Comparison of ENCODE assay signal across 9 mouse cellular contexts in the genomic region with DNA sequence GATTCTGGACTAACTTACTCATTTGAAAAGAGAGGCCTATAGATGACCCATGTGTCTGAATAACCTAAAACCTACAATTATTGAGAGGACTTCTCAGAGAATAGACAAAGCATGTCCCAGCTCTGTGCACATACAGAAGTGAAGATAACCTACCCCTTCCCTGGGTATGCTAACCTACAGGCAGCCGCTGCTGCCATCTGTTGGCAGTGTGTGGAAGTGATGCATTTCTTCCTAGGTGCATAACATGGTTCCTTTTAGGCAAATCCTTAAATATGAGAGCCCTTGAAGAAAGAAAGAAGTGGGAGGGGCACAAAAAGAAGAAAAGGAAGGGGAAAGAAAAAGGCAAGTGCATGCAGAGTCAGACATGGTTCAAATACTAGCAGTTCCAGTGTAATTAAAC. TPM values are rescaled to one million over a fixed set of nuclear protein-coding genes. Genes with fewer than 3 reads are reported as not detected.
DNase-seq lines count a peak whose midpoint lies in the region; ATAC-seq and TF ChIP-seq lines count a peak whose summit lies in the region.
"Had no signal": no experiment of that assay in that cellular context is flagged by ENCODE, and none has a peak within 500 bp of the region (broad histone marks: within the 10 kb centered on the region; RNA-seq: fewer than 3 reads in every experiment).

No protein-coding gene starts in this region.

- no peak overlapping the region for H3K27ac ChIP-seq in hindbrain, embryonic 14.5 days
- H3K27ac ChIP-seq in hindbrain, embryonic 16.5 days (ENCODE audit: low read depth, low read length), result no peak overlapping the region
- H3K27ac ChIP-seq: neural tube, embryonic 12.5 days had no signal

- no peak overlapping the region for H3K4me3 ChIP-seq in hindbrain, embryonic 14.5 days (replicated peaks; ENCODE audit: low read length)
- no peak overlapping the region for H3K4me3 ChIP-seq in hindbrain, embryonic 16.5 days (ENCODE audit: low read length)
- no peak overlapping the region for H3K4me3 ChIP-seq in E14TG2a.4 (replicated peaks; ENCODE audit: low read length)
- H3K4me3 ChIP-seq: neural tube, embryonic 12.5 days had no signal

- no peaks in the 10 kb centered on the region for H3K36me3 ChIP-seq in hindbrain, embryonic 14.5 days (replicated peaks; ENCODE audit: control insufficient read depth, insufficient read depth)
- H3K36me3 ChIP-seq in hindbrain, embryonic 16.5 days (ENCODE audit: control insufficient read depth, insufficient read depth, low read length), result no peaks in the 10 kb centered on the region
- H3K36me3 ChIP-seq in E14TG2a.4 (ENCODE audit: insufficient read depth, low read length), result no peaks in the 10 kb centered on the region
- no peaks in the 10 kb centered on the region for H3K36me3 ChIP-seq in splenic B cell, adult 2 months (ENCODE audit: control insufficient read depth, insufficient read depth, low read length, poor library complexity, severe bottlenecking)
- H3K36me3 ChIP-seq: neural tube, embryonic 12.5 days had no signal

- no peak overlapping the region for H3K4me2 ChIP-seq in hindbrain, embryonic 14.5 days (replicated peaks)
- no peak overlapping the region for H3K4me2 ChIP-seq in hindbrain, embryonic 16.5 days (ENCODE audit: low read length)
- H3K4me2 ChIP-seq: neural tube, embryonic 12.5 days had no signal

- H3K27me3 ChIP-seq in hindbrain, embryonic 14.5 days (ENCODE audit: control insufficient read depth, insufficient read depth, low read length), result no peaks in the 10 kb centered on the region
- no peaks in the 10 kb centered on the region for H3K27me3 ChIP-seq in hindbrain, embryonic 16.5 days (replicated peaks; ENCODE audit: control insufficient read depth, insufficient read depth, low read length)
- no peaks in the 10 kb centered on the region for H3K27me3 ChIP-seq in E14TG2a.4 (ENCODE audit: insufficient read depth, low read length)
- H3K27me3 ChIP-seq in splenic B cell, adult 2 months (ENCODE audit: control insufficient read depth, insufficient read depth, low read length, poor library complexity, severe bottlenecking), result no peaks in the 10 kb centered on the region
- H3K27me3 ChIP-seq: neural tube, embryonic 12.5 days had no signal

- H3K9ac ChIP-seq in hindbrain, embryonic 14.5 days, result no peak overlapping the region
- H3K9ac ChIP-seq in hindbrain, embryonic 16.5 days (ENCODE audit: low read depth, low read length), result no peak overlapping the region
- H3K9ac ChIP-seq: neural tube, embryonic 12.5 days had no signal

- H3K4me1 ChIP-seq in hindbrain, embryonic 14.5 days (replicated peaks; ENCODE audit: control insufficient read depth, insufficient read depth, low read length), result no peaks in the 10 kb centered on the region
- H3K4me1 ChIP-seq in hindbrain, embryonic 16.5 days (ENCODE audit: control insufficient read depth, insufficient read depth, low read depth, low read length), result no peaks in the 10 kb centered on the region
- no peaks in the 10 kb centered on the region for H3K4me1 ChIP-seq in E14TG2a.4 (replicated peaks; ENCODE audit: low read depth, low read length)
- H3K4me1 ChIP-seq: neural tube, embryonic 12.5 days had no signal

- DNase-seq in hindbrain, embryonic 14.5 days (ENCODE audit: low spot score), result peak; percentile 40
- DNase-seq in c-Kit-positive CD71-positive TER-119-positive erythroid progenitor cells, embryonic 14.5 days (ENCODE audit: low spot score), result peak; percentile 48
- DNase-seq in frontal cortex, postnatal 14 days (ENCODE audit: low spot score in 2 of 2), result peak; percentile 11 to 51
- peak; percentile 22 to 79 for DNase-seq in layer of hippocampus, adult 18-20 months (ENCODE audit: low spot score in 2 of 2)
- peak; percentile 30 for DNase-seq in lung, postnatal 25 days (ENCODE audit: low spot score)
- peak; percentile 76 for DNase-seq in splenic B cell, adult 2 months (ENCODE audit: low read depth, low spot score)

- WGBS in hindbrain, embryonic 14.5 days, result 9% methylated on average over 1 of the region's 1 CpGs
- WGBS in hindbrain, embryonic 16.5 days, result 13% methylated on average over 1 of the region's 1 CpGs

- H3K9me3 ChIP-seq in hindbrain, embryonic 14.5 days (ENCODE audit: control insufficient read depth, low read length), result no peaks in the 10 kb centered on the region
- H3K9me3 ChIP-seq in hindbrain, embryonic 16.5 days (ENCODE audit: control insufficient read depth, low read length), result no peaks in the 10 kb centered on the region
- H3K9me3 ChIP-seq in E14TG2a.4 (ENCODE audit: low read length), result no peaks in the 10 kb centered on the region
- H3K9me3 ChIP-seq: neural tube, embryonic 12.5 days had no signal

- TF ChIP-seq CTCF in E14TG2a.4 (conservative IDR thresholded peaks at IDR 0.05; ENCODE audit: low read length), result peak; percentile 94

- ATAC-seq in hindbrain, embryonic 14.5 days (ENCODE audit: low FRiP score), result no peak; the same call in 1 of the 2 replicates
- ATAC-seq in hindbrain, embryonic 16.5 days, result no peak

RNA-seq across cellular contexts. Expression of a gene that starts 38.8 kb away (rescaled TPM):
- polyA plus RNA-seq in hindbrain, embryonic 14.5 days (2014; fragmentation: Nextera tagmentation; extraction: Ambion mirVana), result not detected in 2 replicates
- not detected in 2 replicates for polyA plus RNA-seq in hindbrain, embryonic 16.5 days (2015; fragmentation: Nextera tagmentation; extraction: Ambion mirVana)
- total RNA-seq in layer of hippocampus, adult 18-20 months (2021), result under 1 TPM in 1 of 2 experiments, not detected in 1; 0.23 TPM
- polyA plus RNA-seq: neural tube, embryonic 12.5 days had no signal

RNA-seq across cellular contexts. Expression of a gene that starts 41.1 kb away (rescaled TPM):
- polyA plus RNA-seq in hindbrain, embryonic 14.5 days (2014; fragmentation: Nextera tagmentation; extraction: Ambion mirVana), result 5.1 and 5.4 TPM in 2 replicates
- polyA plus RNA-seq in hindbrain, embryonic 16.5 days (2015; fragmentation: Nextera tagmentation; extraction: Ambion mirVana), result 5.1 and 5.2 TPM in 2 replicates
- 1 to 10 TPM; 5.2 to 6.3 TPM for total RNA-seq in layer of hippocampus, adult 18-20 months (2021)

RNA-seq across cellular contexts. Expression of a gene that starts 41.3 kb away (rescaled TPM):
- 1.5 and 1.7 TPM in 2 replicates for polyA plus RNA-seq in hindbrain, embryonic 14.5 days (2014; fragmentation: Nextera tagmentation; extraction: Ambion mirVana)
- 2.5 and 3.3 TPM in 2 replicates for polyA plus RNA-seq in hindbrain, embryonic 16.5 days (2015; fragmentation: Nextera tagmentation; extraction: Ambion mirVana)
- total RNA-seq in layer of hippocampus, adult 18-20 months (2021), result 10 to 100 TPM in 1 of 2 experiments, 1 to 10 TPM in 1; 9.0 to 13.3 TPM
